Mouse (Mus musculus) T-cell, adult 2 months (primary cell): ENCODE results near the gene Cdr2l.
A peak's percentile ranks its signal among the peaks of the same experiment; 100 is the strongest.
"Not testable (repeated sequence)": the region's sequence is repeated elsewhere in the genome, so short reads cannot be mapped to it uniquely, and the experiment has no call there.

ENCODE experiments used
- DNase-seq: peaks from one replicate; pipeline ENCODE4 v3.0.0; 2022; ENCODE audit warnings: low spot score

Cdr2l gene

GRCm38 (mm10) chr11:115371354-115371753 lies 10.4 kb upstream of the Cdr2l start:
- no peak for DNase-seq

DNA sequence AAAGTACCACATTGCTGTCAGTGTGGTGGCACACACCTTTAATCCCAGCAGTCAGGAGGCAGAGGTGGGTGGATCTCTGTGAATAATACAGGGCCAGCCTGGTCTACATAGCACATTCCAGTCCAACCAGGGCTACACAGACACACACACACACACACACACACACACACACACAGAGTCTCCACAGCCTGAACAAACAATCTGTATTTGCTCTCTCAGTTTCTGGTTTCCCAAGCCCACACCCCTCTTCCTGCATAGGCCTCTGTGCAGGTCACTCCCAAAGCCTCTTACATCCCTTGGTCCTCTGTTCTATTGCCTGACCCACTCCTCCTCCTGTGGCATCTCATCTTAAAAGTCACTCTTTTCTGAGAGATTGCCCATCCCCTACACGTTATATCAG lies 9.7 kb upstream of the Cdr2l start:
- no peak for DNase-seq

- DNase-seq, result no peak
Measured at GRCm38 (mm10) chr11:115372737-115373136, 9.0 kb upstream of the Cdr2l start.

DNA sequence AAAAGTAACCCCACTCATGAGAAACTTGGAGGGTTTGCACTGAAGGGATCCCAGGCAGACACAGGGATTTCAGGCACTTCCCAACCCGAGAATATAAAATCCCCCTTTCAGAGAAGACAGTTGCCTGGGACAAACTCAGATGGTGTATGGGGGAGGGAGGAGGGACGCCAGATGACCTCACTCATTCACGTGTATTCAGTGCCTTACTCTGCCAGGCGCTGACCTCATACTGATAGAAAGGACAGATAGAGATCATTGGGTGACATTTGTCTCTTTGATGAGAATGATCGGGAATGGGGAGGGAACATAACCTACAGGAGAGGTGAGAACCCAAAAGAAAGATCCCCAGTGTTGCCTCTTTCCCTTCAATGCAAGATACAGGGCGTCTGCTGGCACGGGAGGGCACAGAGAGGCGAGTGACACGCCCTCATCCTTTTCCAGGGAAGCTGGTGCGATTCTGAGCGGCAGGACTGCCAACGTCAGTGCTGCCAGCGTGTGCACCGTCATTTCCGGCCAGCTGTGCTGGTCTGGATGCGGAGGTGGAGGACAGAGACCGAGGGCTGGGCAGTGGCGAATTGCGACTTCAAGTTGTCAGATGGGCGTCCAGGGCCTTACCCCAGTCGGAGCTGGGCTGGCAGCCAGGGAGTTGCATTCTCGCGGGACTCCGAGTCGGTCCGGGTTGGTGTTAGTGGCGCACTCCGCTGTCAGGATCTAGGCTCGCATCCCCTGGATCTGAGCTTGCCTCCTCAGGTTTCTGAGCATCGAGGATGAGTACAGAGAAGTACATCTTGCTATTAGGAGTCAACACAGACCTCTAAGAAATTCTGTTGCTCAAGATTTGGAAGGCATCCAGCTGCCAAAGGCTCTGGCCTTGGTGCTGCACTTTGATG lies 7.7 kb upstream of the Cdr2l start:
- no peak for DNase-seq

GRCm38 (mm10) chr11:115374695-115375425 lies 6.9 kb upstream of the Cdr2l start:
- DNase-seq, result no peak

GRCm38 (mm10) chr11:115376722-115377121 lies 5.0 kb upstream of the Cdr2l start:
- no peak for DNase-seq

DNA sequence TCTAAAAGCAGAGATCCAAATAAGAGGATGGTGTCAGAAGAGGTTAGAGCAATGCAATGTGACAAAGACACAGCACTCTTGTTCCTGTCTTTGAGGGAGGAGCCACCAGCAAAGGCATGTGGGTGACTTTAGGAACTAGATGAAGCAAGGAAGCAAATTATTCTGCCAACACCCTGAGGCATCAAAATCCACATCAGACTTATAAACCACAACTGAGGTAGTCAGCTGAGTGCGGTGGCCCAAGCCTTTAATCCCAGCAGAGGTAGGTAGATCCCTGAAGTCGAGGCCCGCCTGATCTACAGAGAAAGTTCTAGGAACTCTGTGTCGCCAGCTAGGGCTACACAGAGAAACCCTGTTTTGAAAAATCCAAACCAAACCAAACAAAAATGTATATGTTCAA lies 4.5 kb upstream of the Cdr2l start:
- DNase-seq, result no peak

- DNase-seq, result no peak
Measured at GRCm38 (mm10) chr11:115377854-115378253, 3.9 kb upstream of the Cdr2l start.

DNA sequence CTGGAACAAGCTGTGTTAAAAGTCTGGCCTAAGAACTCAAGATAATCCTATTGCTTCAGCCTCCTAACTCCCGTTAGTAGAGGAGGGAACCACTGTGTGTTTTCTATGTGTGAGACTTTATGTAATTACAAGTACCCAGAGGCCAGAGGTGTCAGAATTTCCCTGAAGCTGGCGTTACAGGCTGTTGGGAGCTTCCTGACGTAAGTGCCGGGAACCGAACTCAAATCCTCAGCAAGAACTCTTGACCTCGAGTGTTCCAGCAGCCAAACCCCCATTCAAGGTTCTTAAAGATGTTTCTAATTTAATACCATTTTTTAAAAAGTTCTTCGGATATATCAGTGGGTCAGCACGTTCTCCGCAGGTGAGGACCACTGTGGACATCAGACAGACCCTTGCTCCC lies 440 bp upstream of the Cdr2l start:
- DNase-seq, result no peak

GRCm38 (mm10) chr11:115382891-115383290 lies 1.2 kb downstream of the Cdr2l start:
- DNase-seq, result no peak

DNA sequence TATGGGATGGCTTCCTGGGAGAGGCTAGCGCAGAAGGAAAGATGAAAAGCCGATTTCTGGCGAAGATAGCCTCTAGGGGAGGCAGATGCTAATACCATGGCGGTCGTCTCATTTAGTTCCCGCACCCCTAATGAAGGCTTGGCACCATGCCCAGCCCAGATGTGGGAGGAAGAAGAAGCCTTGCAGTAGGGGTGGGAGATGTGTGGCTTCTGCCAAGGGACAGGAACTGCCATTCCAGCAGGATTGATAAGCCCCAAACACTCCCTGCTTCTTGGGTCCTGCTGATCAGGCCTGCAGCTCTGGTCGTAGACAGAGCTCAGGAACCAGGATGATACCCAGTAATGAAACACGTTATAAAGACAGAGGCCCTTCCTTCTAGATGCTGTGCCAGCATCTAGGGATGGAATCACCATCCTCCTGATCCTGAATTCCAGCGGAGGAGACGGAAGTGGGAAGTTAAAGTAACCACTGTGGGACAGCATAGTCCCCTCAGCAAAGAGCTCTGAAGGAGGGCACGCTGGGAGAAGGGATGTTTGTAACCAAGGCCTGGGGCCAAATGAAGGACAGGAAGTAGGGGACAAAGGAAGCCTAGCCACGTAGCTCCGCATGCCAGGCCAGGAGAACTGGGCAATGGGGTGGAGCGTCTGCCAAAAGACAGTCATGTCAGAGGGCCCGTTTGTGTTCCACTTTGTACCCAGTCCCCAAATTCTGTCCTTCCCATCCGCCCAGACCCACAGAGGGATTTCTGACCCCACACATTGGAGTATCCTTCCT lies 2.2 kb downstream of the Cdr2l start:
- DNase-seq, result no peak

GRCm38 (mm10) chr11:115384587-115384986 lies 2.9 kb downstream of the Cdr2l start:
- DNase-seq, result no peak

DNA sequence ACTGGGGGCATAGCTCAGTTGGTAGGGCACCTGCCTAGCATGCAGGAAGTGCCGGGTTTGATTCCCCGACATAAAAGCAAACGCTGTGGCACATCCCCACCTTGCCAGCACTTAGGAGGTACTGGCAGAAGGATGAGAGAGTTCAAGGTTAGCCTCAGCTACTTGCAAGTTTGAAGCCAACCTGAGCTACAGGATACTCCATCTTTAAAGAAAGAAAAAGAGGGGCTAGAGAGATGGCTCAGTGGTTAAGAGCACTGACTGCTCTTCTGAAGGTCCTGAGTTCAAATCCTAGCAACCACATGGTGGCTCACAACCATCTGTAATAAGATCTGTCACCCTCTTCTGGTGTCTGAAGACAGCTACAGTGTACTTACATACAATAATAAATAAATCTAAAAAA lies 5.1 kb downstream of the Cdr2l start:
- DNase-seq, result not testable (repeated sequence)

- no peak for DNase-seq
Measured at GRCm38 (mm10) chr11:115391358-115391757, 9.6 kb downstream of the Cdr2l start.

DNA sequence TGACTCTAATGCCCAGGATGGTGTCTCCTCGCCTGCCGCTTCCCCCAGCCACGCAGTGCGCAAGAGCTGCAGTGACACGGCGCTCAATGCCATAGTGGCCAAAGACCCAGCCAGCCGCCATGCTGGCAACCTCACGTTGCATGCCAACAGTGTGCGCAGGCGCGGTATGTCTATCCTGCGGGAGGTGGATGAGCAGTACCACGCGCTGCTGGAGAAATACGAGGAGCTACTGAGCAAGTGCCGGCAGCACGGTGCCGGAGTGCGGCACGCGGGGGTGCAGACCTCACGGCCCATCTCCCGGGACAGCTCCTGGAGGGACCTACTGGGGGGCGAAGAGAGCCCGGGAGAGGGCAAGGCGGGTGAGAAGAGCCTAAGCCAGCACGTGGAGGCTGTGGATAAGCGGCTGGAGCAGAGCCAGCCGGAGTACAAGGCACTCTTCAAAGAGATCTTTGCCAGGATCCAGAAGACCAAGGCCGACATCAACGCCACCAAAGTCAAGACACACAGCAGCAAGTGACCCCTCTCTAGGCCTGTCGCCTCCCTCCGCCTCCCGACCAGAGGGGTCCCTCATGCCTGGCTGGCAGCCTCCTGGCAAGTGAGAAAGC lies 12.1 kb downstream of the Cdr2l start:
- no peak for DNase-seq

DNA sequence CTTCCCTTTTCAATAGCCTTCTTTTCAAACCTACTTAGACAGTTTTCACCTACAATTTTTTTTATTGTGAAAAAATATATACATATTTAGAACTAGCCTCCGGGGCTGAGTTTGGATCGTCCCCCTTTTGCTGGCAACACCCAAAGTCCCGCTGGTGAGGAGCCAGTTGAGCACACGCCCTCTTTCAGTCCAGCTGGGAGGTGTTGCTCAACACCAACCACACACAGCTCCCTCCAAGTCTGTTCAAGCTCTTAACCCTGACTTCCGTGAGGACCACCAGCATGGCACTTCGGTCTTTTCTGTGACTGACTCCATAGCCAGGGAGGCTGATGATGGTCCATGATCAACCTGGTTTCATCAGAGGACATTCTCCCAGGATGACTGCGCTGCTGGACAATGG lies 16.4 kb downstream of the Cdr2l start:
- DNase-seq, result no peak

DNA sequence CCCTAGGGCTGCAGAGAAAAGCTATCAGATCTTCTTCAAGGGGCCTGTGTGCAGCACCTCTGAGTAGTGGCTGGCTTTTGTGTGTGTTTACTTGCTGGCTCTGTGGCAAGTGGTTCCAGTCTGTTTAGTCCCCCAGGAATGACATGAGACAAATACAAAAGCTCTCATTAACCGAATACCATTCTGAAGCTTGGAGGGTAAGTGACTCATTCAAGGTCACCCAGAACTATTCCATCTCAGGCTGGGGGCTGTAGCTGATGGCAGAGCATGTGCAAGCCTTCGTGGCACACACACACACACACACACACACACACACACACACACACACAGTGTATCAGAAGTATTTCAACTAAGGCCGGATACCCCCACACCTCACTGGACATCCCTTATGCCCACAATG lies 18.4 kb downstream of the Cdr2l start:
- no peak for DNase-seq

DNA sequence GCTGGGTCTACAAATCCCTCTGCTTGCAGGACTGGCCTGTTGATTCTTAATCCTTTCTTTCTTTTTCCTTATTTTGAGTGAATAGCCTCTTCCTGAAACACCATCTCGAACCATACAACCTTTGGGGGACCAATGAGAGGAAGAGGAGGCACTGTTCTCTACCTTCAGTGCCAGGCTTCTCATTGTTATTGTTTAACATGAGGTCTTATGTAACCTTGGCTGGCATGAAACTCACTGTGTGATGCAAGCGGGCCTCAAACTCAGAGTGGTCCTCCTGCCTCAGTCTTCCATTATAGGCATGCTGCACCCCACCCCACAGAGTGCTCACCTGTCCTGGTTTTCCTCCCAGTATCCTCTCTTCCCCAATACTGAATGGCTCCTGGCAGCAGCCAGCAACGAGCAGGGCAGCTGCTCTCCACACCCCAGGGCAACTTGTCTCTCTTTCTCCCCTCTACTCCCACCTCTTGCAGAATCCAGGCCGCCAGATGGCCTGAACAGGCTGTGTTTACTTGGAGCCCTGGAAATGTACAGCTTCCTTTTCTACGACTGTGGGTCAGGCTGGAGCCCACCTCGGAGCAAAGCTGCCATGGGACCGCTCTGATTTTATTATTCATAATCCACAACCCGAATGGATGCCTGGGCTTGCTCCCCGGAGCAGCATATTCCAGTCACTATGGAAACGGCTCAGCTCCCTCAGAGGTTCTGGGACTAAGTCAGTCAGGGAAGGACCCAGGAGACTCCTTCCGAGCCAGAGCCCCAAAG lies 19.1 kb downstream of the Cdr2l start:
- no peak for DNase-seq

GRCm38 (mm10) chr11:115403338-115404124 lies 21.8 kb downstream of the Cdr2l start, which contains the start of gene Mrpl58:
TSS of gene Mrpl58 (plus strand) at chr11:115403752.
- peak; percentile 81 for DNase-seq

GRCm38 (mm10) chr11:115405723-115406122 lies 24.0 kb downstream of the Cdr2l start:
- no peak for DNase-seq
